Comparison of ENCODE assay signal across 8 mouse cellular contexts in genomic region chr10:76117966-76118365, GRCm38 (mm10). TPM values are rescaled to one million over a fixed set of nuclear protein-coding genes. Genes with fewer than 3 reads are reported as not detected.
A peak's percentile ranks its signal among the peaks of the same experiment; 100 is the strongest.
DNase-seq lines count a peak whose midpoint lies in the region.

No protein-coding gene starts in this region.

- intact Hi-C loops in heart, postnatal 36 days (cut with DNase I) = no loop called here

- peak; percentile 12 for DNase-seq in layer of hippocampus, adult 11-12 months (ENCODE audit: low spot score)
- DNase-seq in layer of hippocampus, adult 9-10 months (ENCODE audit: low spot score) = no peak
- DNase-seq in R1 (ENCODE audit: low read depth, low spot score) = peak; percentile 82
- peak; percentile 61 to 65 for DNase-seq in cerebellum, postnatal 10 days
- DNase-seq in heart, postnatal 36 days = peak; percentile 8 to 33
- peak; percentile 67 for DNase-seq in liver
- peak; percentile 18 for DNase-seq in ovary, postnatal 10 days (ENCODE audit: low spot score)
- DNase-seq in thymus, postnatal 36 days = peak; percentile 54 to 60

RNA-seq across cellular contexts. Expression of gene Slc5a4b, which starts 7.2 kb away (rescaled TPM):
- not detected for total RNA-seq in heart, postnatal 36 days (2021)

RNA-seq across cellular contexts. Expression of gene Slc5a4a, which starts 29.3 kb away (rescaled TPM):
- total RNA-seq in heart, postnatal 36 days (2021) = not detected
